Mouse (Mus musculus) forebrain, embryonic 11.5 days (tissue): ENCODE data around the gene Hmgcll1. TPM values are rescaled to one million over a fixed set of nuclear protein-coding genes. Genes with fewer than 3 reads are reported as not detected.

Experiments
- ATAC-seq: fragments of 200-750 bp; cut with Nextera tagmentation; replicated peaks from 2 replicates; pipeline ENCODE4 v1.8.0; 2017; ENCODE audit warnings: moderate TSS enrichment; ENCODE audit not compliant: low FRiP score
- DNase-seq: peaks from one replicate; pipeline ENCODE4 v3.0.0-alpha.2; 2017; ENCODE audit warnings: low spot score
- H3K27ac ChIP-seq: fragments of 300-500 bp; sonication (generic); 2 replicates; pipeline ENCODE4 v1.5.1; 2014; ENCODE audit warnings: low read depth, low read length
- H3K27me3 ChIP-seq: fragments of 300-500 bp; sonication (generic); 2 replicates; pipeline ENCODE4 v1.6.1; 2014; ENCODE audit warnings: mild to moderate bottlenecking, low read length, mixed read lengths; ENCODE audit not compliant: control insufficient read depth, insufficient read depth
- H3K36me3 ChIP-seq: fragments of 300-500 bp; sonication (generic); 2 replicates; pipeline ENCODE4 v1.6.1; 2014; ENCODE audit warnings: mild to moderate bottlenecking, low read length, moderate library complexity, mixed read lengths; ENCODE audit not compliant: control insufficient read depth, insufficient read depth
- H3K4me1 ChIP-seq: fragments of 300-500 bp; sonication (generic); replicated peaks from 2 replicates; pipeline ENCODE4 v1.6.1; 2014; ENCODE audit warnings: low read length, mixed read lengths; ENCODE audit not compliant: control insufficient read depth, insufficient read depth
- H3K4me2 ChIP-seq: fragments of 300-500 bp; sonication (generic); 2 replicates; pipeline ENCODE4 v1.6.1; 2014; ENCODE audit warnings: low read depth, mild to moderate bottlenecking, low read length, moderate library complexity, mixed read lengths; ENCODE audit not compliant: severe bottlenecking
- H3K4me3 ChIP-seq: fragments of 300-500 bp; sonication (generic); 2 replicates; pipeline ENCODE4 v1.5.1; 2014; ENCODE audit warnings: low read depth, low read length
- H3K9ac ChIP-seq: fragments of 300-500 bp; sonication (generic); 2 replicates; pipeline ENCODE4 v1.6.1; 2014; ENCODE audit warnings: low read length
- H3K9me3 ChIP-seq: fragments of 300-500 bp; sonication (generic); 2 replicates; pipeline ENCODE4 v1.6.1; 2016; ENCODE audit warnings: low read length, mixed read lengths; ENCODE audit not compliant: control insufficient read depth
- WGBS: fragments of 180-500 bp; shearing (Covaris S2); extraction: QIAGEN DNeasy Blood & Tissue Kit; methylation state at CpG from one replicate; pipeline ENCODE4 v1.1.7; 2014; 5-methylcytosine and 5-hydroxymethylcytosine counted together
- polyA plus RNA-seq: library from polyadenylated mRNA; unstranded; fragments of >200 nt; fragmentation: Nextera tagmentation; extraction: Ambion mirVana; gene quantifications from 2 replicates; pipeline ENCODE4 v1.2.1, GENCODE M21; 2014

Gene Hmgcll1
- polyA plus RNA-seq, 1 experiment from 2014 or later, result 9.5 TPM

- no peaks in the 10 kb centered on the region for H3K4me1 ChIP-seq
- H3K4me2 ChIP-seq, result no peak overlapping the region
- DNase-seq (no peak), ATAC-seq (no peak)
- no peak overlapping the region for H3K27ac ChIP-seq
- no peaks in the 10 kb centered on the region for H3K36me3 ChIP-seq
- no peaks in the 10 kb centered on the region for H3K27me3 ChIP-seq
- H3K9me3 ChIP-seq, result no peaks in the 10 kb centered on the region
- no peak overlapping the region for H3K9ac ChIP-seq
- H3K4me3 ChIP-seq, result no peak overlapping the region
- 55% methylated on average over 3 of the region's 3 CpGs for WGBS
Observed at GRCm38 (mm10) chr9:76168355-76168754, 153.7 kb downstream of the Hmgcll1 start.

- Histone ChIP-seq H3K4me3 (no peak overlapping the region), H3K9me3 (no peaks in the 10 kb centered on the region), H3K9ac (no peak overlapping the region), H3K36me3 (no peaks in the 10 kb centered on the region), H3K27ac (no peak overlapping the region), H3K4me1 (no peaks in the 10 kb centered on the region), H3K27me3 (no peaks in the 10 kb centered on the region), H3K4me2 (no peak overlapping the region)
- DNase-seq, result no peak
- no peak for ATAC-seq
- WGBS, result 78% methylated on average over 5 of the region's 5 CpGs
Observed at GRCm38 (mm10) chr9:76172686-76173295, 158.1 kb downstream of the Hmgcll1 start.

GRCm38 (mm10) chr9:76179221-76179620 lies 164.6 kb downstream of the Hmgcll1 start:
- Histone ChIP-seq H3K4me2 (no peak overlapping the region), H3K9ac (no peak overlapping the region), H3K36me3 (no peaks in the 10 kb centered on the region), H3K27ac (no peak overlapping the region), H3K9me3 (no peaks in the 10 kb centered on the region), H3K4me3 (no peak overlapping the region), H3K4me1 (no peaks in the 10 kb centered on the region), H3K27me3 (no peaks in the 10 kb centered on the region)
- no peak for DNase-seq
- ATAC-seq, result no peak

Other genes starting within 250 kb of the Hmgcll1 start
- gene Bmp5, start 239.5 kb upstream of the Hmgcll1 start, polyA plus RNA-seq, result 3.9 and 4.9 TPM in 2 replicates
- not detected in 2 replicates for gene Gfral, start 198.8 kb downstream of the Hmgcll1 start, polyA plus RNA-seq